Mouse (Mus musculus): ENCODE measurements around the gene Shld2.

Shld2 gene

DNA sequence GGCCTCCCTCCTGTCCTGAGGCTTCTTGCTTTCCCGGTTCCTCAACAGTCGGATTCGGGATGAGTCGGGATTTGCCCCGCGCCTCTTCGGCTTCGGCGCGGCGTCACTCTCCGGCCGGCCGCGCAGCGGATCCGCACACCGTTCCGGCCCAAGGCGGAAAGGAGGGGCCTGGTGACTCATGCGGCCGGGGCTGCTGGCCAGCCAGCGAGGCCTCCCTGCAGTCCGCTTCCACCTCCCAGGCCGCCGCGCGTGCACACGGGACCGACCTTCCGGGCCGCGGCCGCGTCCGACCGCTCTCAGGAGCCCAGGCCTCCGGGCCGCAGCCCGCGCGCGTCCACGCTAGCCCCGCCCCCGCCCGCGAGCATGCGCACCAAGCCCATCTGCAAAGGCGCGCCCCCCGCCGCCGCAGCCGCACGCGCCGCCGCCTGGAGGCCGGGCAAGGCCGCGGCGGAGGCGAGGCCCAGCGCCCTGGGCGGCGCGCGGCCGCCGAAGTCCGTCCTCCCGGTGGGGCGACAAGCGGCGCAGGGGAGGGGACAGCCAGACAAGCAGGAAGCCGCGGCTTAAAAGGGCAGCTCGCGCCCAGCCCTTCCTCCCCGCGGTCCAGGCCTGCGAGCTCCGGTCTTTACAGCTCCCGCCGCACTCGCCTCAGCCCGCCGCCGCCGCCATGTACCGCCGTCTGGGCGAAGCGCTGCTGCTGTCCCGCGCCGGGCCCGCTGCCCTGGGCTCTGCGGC is at the start of gene Shld2, which contains the start of gene Glud1:
Shld2 (minus strand) TSS at position 260 of the 732 bp plus-strand sequence.
Glud1 (plus strand) TSS at position 494 of the 732 bp plus-strand sequence.
- peak; percentile 93 for DNase-seq

DNA sequence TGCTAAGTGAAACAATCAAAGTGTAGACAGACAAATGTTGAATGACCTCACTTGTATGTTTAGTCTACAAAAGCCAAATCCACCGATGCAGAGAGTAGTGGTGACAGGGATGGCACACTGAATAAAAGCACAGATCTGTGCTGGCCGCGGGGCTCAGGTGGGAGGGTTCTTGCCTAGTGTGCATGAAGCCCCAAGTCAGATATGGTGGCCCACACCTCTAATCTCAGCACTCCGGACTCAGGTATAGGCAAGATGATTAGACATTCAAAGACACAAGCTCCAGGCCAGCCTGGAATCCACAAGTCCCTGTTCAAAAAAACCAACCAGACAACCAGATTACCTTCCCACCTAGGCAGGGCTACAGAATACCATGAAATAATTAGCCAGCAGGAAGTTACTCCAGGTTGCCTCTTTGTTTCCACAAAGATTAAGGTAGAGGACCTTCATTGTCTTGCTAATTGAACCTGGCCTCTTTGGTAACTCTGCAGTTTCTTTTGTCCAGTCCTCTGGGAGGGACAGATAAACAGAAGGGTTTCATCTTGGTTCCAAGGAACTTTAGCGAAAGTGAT is 49.5 kb upstream of the Shld2 start:
- DNase-seq = no peak

- DNase-seq = peak; percentile 17
These were observed 47.6 kb upstream of the Shld2 start for GRCm38 (mm10) chr14:34357671-34358455.

- no peak for DNase-seq
These were observed 45.0 kb upstream of the Shld2 start, which contains the start of gene Fam25c for GRCm38 (mm10) chr14:34355301-34355700. TSS of gene Fam25c (minus strand) at chr14:34355433.

- no peak for DNase-seq
These were observed 44.2 kb upstream of the Shld2 start for GRCm38 (mm10) chr14:34354456-34354855.

- DNase-seq = no peak
These were observed 43.0 kb upstream of the Shld2 start for GRCm38 (mm10) chr14:34353326-34353725.

GRCm38 (mm10) chr14:34352523-34352922 is 42.2 kb upstream of the Shld2 start:
- DNase-seq = no peak

GRCm38 (mm10) chr14:34351660-34352059 is 41.4 kb upstream of the Shld2 start:
- DNase-seq = no peak

- no peak for DNase-seq
These were observed 38.7 kb upstream of the Shld2 start for GRCm38 (mm10) chr14:34349007-34349406.

GRCm38 (mm10) chr14:34348301-34348700 is 38.0 kb upstream of the Shld2 start:
- DNase-seq = no peak

DNA sequence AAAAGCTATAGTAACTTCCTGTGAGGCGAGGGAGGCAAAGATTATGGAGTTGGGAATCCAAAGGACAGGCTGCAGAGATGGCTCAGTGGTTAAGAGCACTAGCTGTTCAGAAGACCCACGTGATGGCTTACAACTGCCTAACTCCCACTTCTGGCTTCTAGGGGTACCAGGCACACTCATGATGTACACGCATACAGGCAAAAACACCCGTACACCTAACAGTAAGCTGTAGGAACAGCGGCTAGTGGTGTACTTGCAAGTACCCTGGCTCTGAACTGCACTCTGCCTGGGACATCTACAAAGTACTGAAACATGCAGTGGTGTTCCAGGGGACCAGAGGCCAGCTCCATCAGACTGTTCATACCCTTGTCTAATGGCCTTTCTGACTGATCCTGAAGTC is 36.8 kb upstream of the Shld2 start:
- DNase-seq = no peak

GRCm38 (mm10) chr14:34345771-34346566 is 35.7 kb upstream of the Shld2 start:
- no peak for DNase-seq

DNA sequence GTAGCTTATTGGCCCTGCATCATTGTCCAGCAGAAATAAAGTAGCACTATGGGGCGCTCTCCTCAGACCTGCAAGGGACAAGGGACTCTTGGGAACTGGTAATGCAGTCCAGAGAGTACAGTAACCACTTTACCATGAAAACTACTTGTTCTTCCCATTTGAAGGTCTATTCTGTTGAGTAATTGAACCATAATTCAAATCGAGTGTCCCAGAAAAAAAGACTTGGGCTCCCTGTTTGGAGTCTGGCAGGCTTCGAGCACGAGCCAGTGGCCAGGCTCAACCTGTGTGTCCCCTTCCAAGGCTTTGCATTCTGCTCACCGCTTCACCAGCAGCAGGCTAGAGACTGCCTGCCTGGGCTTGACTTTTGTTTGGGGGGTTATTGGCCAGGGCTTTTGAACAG is 34.1 kb upstream of the Shld2 start:
- DNase-seq = no peak

DNA sequence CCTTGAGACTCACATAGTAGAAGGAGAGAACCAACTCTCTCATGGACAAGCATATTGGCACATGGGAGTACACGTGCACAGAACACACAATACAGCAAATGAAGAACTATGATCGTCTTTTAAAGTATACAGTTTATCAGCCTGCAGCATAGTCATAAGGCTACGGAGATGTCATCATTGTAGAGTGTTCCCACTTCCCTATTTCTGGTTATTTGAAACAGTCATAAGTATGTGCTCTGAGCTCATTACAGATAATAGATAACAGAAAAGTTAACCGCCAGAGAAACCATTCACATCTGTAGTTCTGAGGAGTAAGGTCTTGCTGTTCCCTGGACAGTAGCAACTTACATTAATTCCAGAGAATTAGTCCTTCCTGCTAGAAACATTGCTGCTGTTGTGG is 32.8 kb upstream of the Shld2 start:
- DNase-seq = no peak

DNA sequence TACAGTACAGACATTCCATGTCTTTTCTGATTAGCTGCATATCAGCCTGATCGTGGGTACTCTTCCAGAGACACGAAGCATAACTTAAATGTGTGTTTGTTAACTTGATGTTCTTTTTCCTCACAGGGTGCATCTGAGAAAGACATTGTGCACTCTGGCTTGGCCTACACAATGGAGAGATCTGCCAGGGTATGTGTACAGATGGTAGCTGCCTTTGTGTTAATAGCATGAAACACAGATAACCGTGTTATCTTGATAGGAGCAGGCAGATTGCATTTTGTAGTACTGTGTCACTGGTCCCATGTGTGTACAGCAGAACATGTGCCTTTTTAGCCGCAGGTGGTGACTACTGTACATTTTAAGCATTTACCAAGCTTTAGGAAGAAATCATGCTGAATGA is 31.7 kb upstream of the Shld2 start:
- DNase-seq = no peak

DNA sequence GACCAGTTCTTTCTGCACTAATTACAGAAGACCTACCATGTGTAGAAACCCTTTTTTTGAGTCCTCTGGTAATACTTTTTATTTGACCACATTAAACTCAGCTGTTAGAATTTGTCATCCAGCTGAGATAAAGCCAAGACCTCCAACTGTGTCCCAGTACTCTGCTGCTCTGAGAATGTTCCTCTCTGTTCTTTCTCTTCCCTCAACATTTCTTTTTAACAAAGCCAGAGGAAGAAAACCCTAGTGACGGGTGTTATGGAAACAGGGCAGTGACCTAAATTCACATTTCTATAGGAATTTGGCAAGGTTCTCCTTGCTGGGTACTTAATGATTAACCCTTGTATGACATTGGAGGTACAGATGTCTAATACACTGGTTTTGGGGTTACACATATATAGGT is 29.2 kb upstream of the Shld2 start:
- no peak for DNase-seq

GRCm38 (mm10) chr14:34332476-34332875 is 22.2 kb upstream of the Shld2 start:
- peak; percentile 37 for DNase-seq

GRCm38 (mm10) chr14:34331886-34332285 is 21.6 kb upstream of the Shld2 start:
- DNase-seq = no peak

- no peak for DNase-seq
These were observed 20.4 kb upstream of the Shld2 start for GRCm38 (mm10) chr14:34330657-34331158.

GRCm38 (mm10) chr14:34327618-34328017 is 17.3 kb upstream of the Shld2 start:
- DNase-seq = no peak

- no peak for DNase-seq
These were observed 16.3 kb upstream of the Shld2 start for GRCm38 (mm10) chr14:34326606-34327005.

DNA sequence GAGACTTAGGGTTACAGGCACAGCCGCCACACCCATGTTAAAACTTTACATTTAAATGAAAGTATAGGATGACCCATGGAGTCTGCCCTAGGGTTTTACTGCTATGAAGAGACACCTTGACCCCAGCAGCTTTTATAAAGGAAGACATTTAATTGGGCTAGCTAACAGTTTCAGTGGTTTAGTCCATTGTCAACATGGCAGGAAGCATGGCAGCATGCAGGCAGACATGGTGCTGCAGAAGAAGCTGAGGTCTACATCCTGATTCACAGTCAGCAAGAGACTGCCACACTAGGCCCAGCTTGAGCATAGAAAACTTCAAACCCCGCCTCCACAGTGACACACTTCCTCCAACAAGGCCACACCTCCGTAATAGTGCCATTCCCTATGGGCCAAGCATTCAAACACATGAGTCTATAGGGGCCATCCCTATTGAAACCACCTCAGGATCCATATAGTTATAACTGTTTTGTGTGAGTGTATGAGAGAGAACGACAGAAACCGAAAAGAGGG is 13.3 kb upstream of the Shld2 start:
- DNase-seq = no peak

DNA sequence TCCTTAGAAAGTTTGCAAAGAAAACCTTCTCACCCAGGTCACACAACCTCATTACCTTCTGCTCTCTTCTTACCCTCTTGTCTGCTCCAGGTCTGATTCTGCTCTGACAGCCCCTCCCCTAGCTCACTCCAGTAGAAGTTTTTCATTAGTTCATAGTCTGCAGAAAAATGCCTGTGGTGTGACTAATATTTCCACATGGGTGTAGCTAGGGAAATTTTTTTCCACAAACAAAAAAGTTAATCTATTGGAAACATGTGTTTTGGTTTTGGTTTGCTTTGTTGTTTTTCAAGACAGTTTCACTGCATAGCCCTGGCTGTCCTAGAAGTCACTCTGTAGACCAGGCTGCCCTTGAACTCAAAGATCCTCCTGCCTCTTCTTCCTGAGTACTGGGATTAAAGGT is 7.8 kb upstream of the Shld2 start:
- no peak for DNase-seq
